Mouse (Mus musculus): Measurements from ENCODE around the gene Gbf1. TPM values are rescaled to one million over a fixed set of nuclear protein-coding genes. Genes with fewer than 3 reads are reported as not detected.

Gene Gbf1
- total RNA-seq, 2 experiments from 2014 or later = 90.1 to 95.4 TPM

- TF ChIP-seq CTCF (IDR thresholded peaks at IDR 0.05) = no peak
- DNase-seq (ENCODE audit: extremely low spot score in 1 of 2, low spot score in 2 of 2) = no peak
- intact Hi-C loops (cut with DNase I) = no loop called here
These were observed 82.1 kb downstream of the Gbf1 start for GRCm38 (mm10) chr19:46234450-46234849.

GRCm38 (mm10) chr19:46236658-46237057 is 84.3 kb downstream of the Gbf1 start:
- Histone ChIP-seq H3K4me3 (no peak overlapping the region), H3K27ac (no peak overlapping the region)
- no peak for DNase-seq (ENCODE audit: extremely low spot score in 1 of 2, low spot score in 2 of 2)
- TF ChIP-seq CTCF (IDR thresholded peaks at IDR 0.05) = no peak
- intact Hi-C loops (cut with DNase I) = no loop called here

More at GRCm38 (mm10) chr19:46234450-46234849, 82.1 kb downstream of the Gbf1 start:
- Histone ChIP-seq H3K27ac (no peak overlapping the region), H3K4me3 (no peak overlapping the region)

- intact Hi-C loops (cut with DNase I) = no loop called here
- TF ChIP-seq CTCF (IDR thresholded peaks at IDR 0.05) = no peak
- Histone ChIP-seq H3K4me3 (no peak overlapping the region), H3K27ac (no peak overlapping the region)
- no peak for DNase-seq (ENCODE audit: extremely low spot score in 1 of 2, low spot score in 2 of 2)
These were observed 87.9 kb downstream of the Gbf1 start for GRCm38 (mm10) chr19:46240246-46240645.

- intact Hi-C loops (cut with DNase I) = no loop called here
- no peak for TF ChIP-seq CTCF (IDR thresholded peaks at IDR 0.05)
- no peak overlapping the region for H3K4me3 ChIP-seq
- H3K27ac ChIP-seq = no peak overlapping the region
- DNase-seq (ENCODE audit: extremely low spot score in 1 of 2, low spot score in 2 of 2) = no peak
These were observed 90.1 kb downstream of the Gbf1 start for GRCm38 (mm10) chr19:46242416-46242815.

- no peak for TF ChIP-seq CTCF (IDR thresholded peaks at IDR 0.05)
- intact Hi-C loops (cut with DNase I) = loop anchor here (5.0 kb wide), 1 partner anchor 62 kb away; no protein-coding TSS in a partner anchor
- DNase-seq (ENCODE audit: extremely low spot score in 1 of 2, low spot score in 2 of 2) = no peak
- H3K27ac ChIP-seq = no peak overlapping the region
- H3K4me3 ChIP-seq = no peak overlapping the region
These were observed 92.3 kb downstream of the Gbf1 start for GRCm38 (mm10) chr19:46244628-46245027.

GRCm38 (mm10) chr19:46248991-46249390 is 96.7 kb downstream of the Gbf1 start:
- Histone ChIP-seq H3K27ac (no peak overlapping the region), H3K4me3 (no peak overlapping the region)
- no peak; the same call in 1 of the 2 replicates for TF ChIP-seq CTCF (IDR thresholded peaks at IDR 0.05)
- no peak for DNase-seq (ENCODE audit: extremely low spot score in 1 of 2, low spot score in 2 of 2)
- intact Hi-C loops (cut with DNase I) = loop anchor here (5.0 kb wide), 1 partner anchor 67 kb away; no protein-coding TSS in a partner anchor

GRCm38 (mm10) chr19:46254163-46254752 is 101.9 kb downstream of the Gbf1 start:
- DNase-seq (ENCODE audit: extremely low spot score in 1 of 2, low spot score in 2 of 2) = no peak
- intact Hi-C loops (cut with DNase I) = loop anchor here (1.0 to 5.0 kb wide), 2 partner anchors 119 to 167 kb away; no protein-coding TSS in a partner anchor
- peak; percentile 94 for TF ChIP-seq CTCF (IDR thresholded peaks at IDR 0.05)
- no peak overlapping the region for H3K27ac ChIP-seq
- no peak overlapping the region for H3K4me3 ChIP-seq

GRCm38 (mm10) chr19:46264762-46265161 is 112.5 kb downstream of the Gbf1 start:
- Histone ChIP-seq H3K27ac (no peak overlapping the region), H3K4me3 (no peak overlapping the region)
- TF ChIP-seq CTCF (IDR thresholded peaks at IDR 0.05) = no peak
- no peak for DNase-seq (ENCODE audit: extremely low spot score in 1 of 2, low spot score in 2 of 2)
- intact Hi-C loops (cut with DNase I) = no loop called here

GRCm38 (mm10) chr19:46275307-46275706 is 123.0 kb downstream of the Gbf1 start:
- Histone ChIP-seq H3K27ac (no peak overlapping the region), H3K4me3 (no peak overlapping the region)
- peak; percentile 44 for TF ChIP-seq CTCF (IDR thresholded peaks at IDR 0.05)
- DNase-seq (ENCODE audit: extremely low spot score in 1 of 2, low spot score in 2 of 2) = no peak
- intact Hi-C loops (cut with DNase I) = no loop called here

- DNase-seq (ENCODE audit: extremely low spot score in 1 of 2, low spot score in 2 of 2) = no peak
- H3K27ac ChIP-seq = no peak overlapping the region
- no peak; the same call in 1 of the 2 replicates for TF ChIP-seq CTCF (IDR thresholded peaks at IDR 0.05)
- H3K4me3 ChIP-seq = no peak overlapping the region
- intact Hi-C loops (cut with DNase I) = no loop called here
These were observed 130.0 kb downstream of the Gbf1 start for GRCm38 (mm10) chr19:46282081-46282849.

GRCm38 (mm10) chr19:46284686-46285085 is 132.4 kb downstream of the Gbf1 start:
- no peak for DNase-seq (ENCODE audit: extremely low spot score in 1 of 2, low spot score in 2 of 2)
- Histone ChIP-seq H3K4me3 (no peak overlapping the region), H3K27ac (no peak overlapping the region)
- intact Hi-C loops (cut with DNase I) = no loop called here
- TF ChIP-seq CTCF (IDR thresholded peaks at IDR 0.05) = no peak

- no peak for DNase-seq (ENCODE audit: extremely low spot score in 1 of 2, low spot score in 2 of 2)
- Histone ChIP-seq H3K27ac (no peak overlapping the region), H3K4me3 (no peak overlapping the region)
- no peak for TF ChIP-seq CTCF (IDR thresholded peaks at IDR 0.05)
- intact Hi-C loops (cut with DNase I) = no loop called here
These were observed 133.3 kb downstream of the Gbf1 start for GRCm38 (mm10) chr19:46285631-46286030.
